Mouse (Mus musculus): ENCODE measurements around the gene Pkn3. TPM values are rescaled to one million over a fixed set of nuclear protein-coding genes. Genes with fewer than 3 reads are reported as not detected.
"Not testable (repeated sequence)": the region's sequence is repeated elsewhere in the genome, so short reads cannot be mapped to it uniquely, and the experiment has no call there.

Pkn3 gene
- polyA plus RNA-seq, 1 experiment from 2014 or later, result 5.6 TPM

GRCm38 (mm10) chr2:30047127-30047526 is 30.4 kb upstream of the Pkn3 start:
- H3K9ac ChIP-seq (ENCODE audit: low read depth, low read length), result no peak overlapping the region
- no peaks in the 10 kb centered on the region for H3K9me3 ChIP-seq (ENCODE audit: control insufficient read depth, low read length)
- H3K4me1 ChIP-seq (ENCODE audit: control insufficient read depth, insufficient read depth, low read length), result peaks cover 9% of the 10 kb centered on the region; the same call in 1 of the 2 replicates
- WGBS, result 94% methylated on average over 6 of the region's 6 CpGs
- H3K4me3 ChIP-seq (ENCODE audit: low read depth, low read length), result no peak overlapping the region
- H3K27ac ChIP-seq (replicated peaks; ENCODE audit: low read depth, low read length), result no peak overlapping the region
- no peak overlapping the region for H3K4me2 ChIP-seq (ENCODE audit: low read depth, low read length)
- H3K36me3 ChIP-seq (ENCODE audit: control insufficient read depth, insufficient read depth, low read length), result peaks cover 6% of the 10 kb centered on the region; the same call in 1 of the 2 replicates
- no peaks in the 10 kb centered on the region for H3K27me3 ChIP-seq (replicated peaks; ENCODE audit: control insufficient read depth, insufficient read depth, low read length)
- ATAC-seq (ENCODE audit: low read depth), result no peak
- DNase-seq (ENCODE audit: low spot score), result no peak

GRCm38 (mm10) chr2:30048101-30048501 is 29.4 kb upstream of the Pkn3 start:
- Histone ChIP-seq H3K4me3 (ENCODE audit: low read depth, low read length) (peak overlapping the region; percentile 69), H3K9ac (ENCODE audit: low read depth, low read length) (peak overlapping the region; percentile 75), H3K4me2 (ENCODE audit: low read depth, low read length) (peak overlapping the region; percentile 69), H3K4me1 (ENCODE audit: control insufficient read depth, insufficient read depth, low read length) (peaks cover 9% of the 10 kb centered on the region; the same call in 1 of the 2 replicates), H3K27me3 (replicated peaks; ENCODE audit: control insufficient read depth, insufficient read depth, low read length) (no peaks in the 10 kb centered on the region), H3K9me3 (ENCODE audit: control insufficient read depth, low read length) (no peaks in the 10 kb centered on the region), H3K36me3 (ENCODE audit: control insufficient read depth, insufficient read depth, low read length) (peaks cover 6% of the 10 kb centered on the region; the same call in 1 of the 2 replicates), H3K27ac (replicated peaks; ENCODE audit: low read depth, low read length) (peak overlapping the region; percentile 94; the same call in 1 of the 2 replicates)
- no peak for DNase-seq (ENCODE audit: low spot score)
- ATAC-seq (ENCODE audit: low read depth), result no peak
- 61% methylated on average over 11 of the region's 11 CpGs for WGBS

GRCm38 (mm10) chr2:30048699-30049388 is 28.6 kb upstream of the Pkn3 start, which contains the start of gene Wdr34:
Gene Wdr34, minus strand, starts transcription at chr2:30048881.
- WGBS, result 1% methylated on average over 42 of the region's 54 CpGs
- peak within 1 kb of the TSS; percentile 69 for H3K4me3 ChIP-seq (ENCODE audit: low read depth, low read length)
- H3K9ac ChIP-seq (ENCODE audit: low read depth, low read length), result peak within 1 kb of the TSS; percentile 75
- no peaks in the 10 kb centered on the region for H3K9me3 ChIP-seq (ENCODE audit: control insufficient read depth, low read length)
- H3K27ac ChIP-seq (replicated peaks; ENCODE audit: low read depth, low read length), result peak within 1 kb of the TSS; percentile 94
- H3K36me3 ChIP-seq (ENCODE audit: control insufficient read depth, insufficient read depth, low read length), result peaks cover 6% of the 10 kb centered on the region; the same call in 1 of the 2 replicates
- H3K4me1 ChIP-seq (ENCODE audit: control insufficient read depth, insufficient read depth, low read length), result peaks cover 9% of the 10 kb centered on the region; the same call in 1 of the 2 replicates
- ATAC-seq (ENCODE audit: low read depth), result peak; percentile 96
- H3K27me3 ChIP-seq (replicated peaks; ENCODE audit: control insufficient read depth, insufficient read depth, low read length), result no peaks in the 10 kb centered on the region
- peak within 1 kb of the TSS; percentile 69 for H3K4me2 ChIP-seq (ENCODE audit: low read depth, low read length)
- peak; percentile 97 for DNase-seq (ENCODE audit: low spot score)

- 81% methylated on average over 3 of the region's 3 CpGs for WGBS
- Histone ChIP-seq H3K9ac (ENCODE audit: low read depth, low read length) (no peak overlapping the region), H3K27ac (replicated peaks; ENCODE audit: low read depth, low read length) (no peak overlapping the region), H3K4me2 (ENCODE audit: low read depth, low read length) (no peak overlapping the region), H3K4me3 (ENCODE audit: low read depth, low read length) (no peak overlapping the region), H3K36me3 (ENCODE audit: control insufficient read depth, insufficient read depth, low read length) (peaks cover 6% of the 10 kb centered on the region; the same call in 1 of the 2 replicates), H3K27me3 (replicated peaks; ENCODE audit: control insufficient read depth, insufficient read depth, low read length) (no peaks in the 10 kb centered on the region), H3K9me3 (ENCODE audit: control insufficient read depth, low read length) (no peaks in the 10 kb centered on the region), H3K4me1 (ENCODE audit: control insufficient read depth, insufficient read depth, low read length) (peaks cover 9% of the 10 kb centered on the region; the same call in 1 of the 2 replicates)
- DNase-seq (ENCODE audit: low spot score) (no peak), ATAC-seq (ENCODE audit: low read depth) (no peak)
Measured at GRCm38 (mm10) chr2:30049831-30050230, 27.7 kb upstream of the Pkn3 start.

GRCm38 (mm10) chr2:30051992-30052761 is 25.3 kb upstream of the Pkn3 start:
- ATAC-seq (ENCODE audit: low read depth) (no peak), DNase-seq (ENCODE audit: low spot score) (no peak)
- H3K4me3 ChIP-seq (ENCODE audit: low read depth, low read length), result no peak overlapping the region
- H3K27ac ChIP-seq (replicated peaks; ENCODE audit: low read depth, low read length), result no peak overlapping the region
- H3K9me3 ChIP-seq (ENCODE audit: control insufficient read depth, low read length), result no peaks in the 10 kb centered on the region
- no peak overlapping the region for H3K9ac ChIP-seq (ENCODE audit: low read depth, low read length)
- no peaks in the 10 kb centered on the region for H3K36me3 ChIP-seq (ENCODE audit: control insufficient read depth, insufficient read depth, low read length)
- 44% methylated on average over 6 of the region's 6 CpGs for WGBS
- no peaks in the 10 kb centered on the region for H3K27me3 ChIP-seq (replicated peaks; ENCODE audit: control insufficient read depth, insufficient read depth, low read length)
- no peak overlapping the region for H3K4me2 ChIP-seq (ENCODE audit: low read depth, low read length)
- peaks cover 9% of the 10 kb centered on the region; the same call in 1 of the 2 replicates for H3K4me1 ChIP-seq (ENCODE audit: control insufficient read depth, insufficient read depth, low read length)

- not testable (repeated sequence) for H3K27me3 ChIP-seq (replicated peaks; ENCODE audit: control insufficient read depth, insufficient read depth, low read length); H3K4me3 ChIP-seq (ENCODE audit: low read depth, low read length); H3K27ac ChIP-seq (replicated peaks; ENCODE audit: low read depth, low read length); ATAC-seq (ENCODE audit: low read depth); H3K36me3 ChIP-seq (ENCODE audit: control insufficient read depth, insufficient read depth, low read length); H3K9me3 ChIP-seq (ENCODE audit: control insufficient read depth, low read length); H3K4me2 ChIP-seq (ENCODE audit: low read depth, low read length); DNase-seq (ENCODE audit: low spot score); H3K9ac ChIP-seq (ENCODE audit: low read depth, low read length); H3K4me1 ChIP-seq (ENCODE audit: control insufficient read depth, insufficient read depth, low read length)
- 91% methylated on average over 3 of the region's 3 CpGs for WGBS
Measured at GRCm38 (mm10) chr2:30055310-30055709, 22.2 kb upstream of the Pkn3 start.

GRCm38 (mm10) chr2:30056736-30057135 is 20.7 kb upstream of the Pkn3 start:
- no peak overlapping the region for H3K4me2 ChIP-seq (ENCODE audit: low read depth, low read length)
- H3K9ac ChIP-seq (ENCODE audit: low read depth, low read length), result no peak overlapping the region
- no peaks in the 10 kb centered on the region for H3K4me1 ChIP-seq (ENCODE audit: control insufficient read depth, insufficient read depth, low read length)
- WGBS, result 79% methylated on average over 3 of the region's 3 CpGs
- no peak overlapping the region for H3K4me3 ChIP-seq (ENCODE audit: low read depth, low read length)
- no peaks in the 10 kb centered on the region for H3K36me3 ChIP-seq (ENCODE audit: control insufficient read depth, insufficient read depth, low read length)
- no peaks in the 10 kb centered on the region for H3K9me3 ChIP-seq (ENCODE audit: control insufficient read depth, low read length)
- no peak for DNase-seq (ENCODE audit: low spot score)
- no peak overlapping the region for H3K27ac ChIP-seq (replicated peaks; ENCODE audit: low read depth, low read length)
- no peak for ATAC-seq (ENCODE audit: low read depth)
- no peaks in the 10 kb centered on the region for H3K27me3 ChIP-seq (replicated peaks; ENCODE audit: control insufficient read depth, insufficient read depth, low read length)

GRCm38 (mm10) chr2:30057223-30057904 is 20.1 kb upstream of the Pkn3 start, which contains the start of gene Set:
Gene Set, plus strand, starts transcription at chr2:30057378.
- Histone ChIP-seq H3K27ac (replicated peaks; ENCODE audit: low read depth, low read length) (no peak within 1 kb of the TSS), H3K9ac (ENCODE audit: low read depth, low read length) (no peak within 1 kb of the TSS), H3K4me3 (ENCODE audit: low read depth, low read length) (no peak within 1 kb of the TSS), H3K36me3 (ENCODE audit: control insufficient read depth, insufficient read depth, low read length) (no peaks in the 10 kb centered on the region), H3K27me3 (replicated peaks; ENCODE audit: control insufficient read depth, insufficient read depth, low read length) (no peaks in the 10 kb centered on the region), H3K4me1 (ENCODE audit: control insufficient read depth, insufficient read depth, low read length) (no peaks in the 10 kb centered on the region), H3K9me3 (ENCODE audit: control insufficient read depth, low read length) (no peaks in the 10 kb centered on the region), H3K4me2 (ENCODE audit: low read depth, low read length) (no peak within 1 kb of the TSS)
- DNase-seq (ENCODE audit: low spot score) (peak; percentile 36), ATAC-seq (ENCODE audit: low read depth) (no peak)
- WGBS, result 44% methylated on average over 12 of the region's 12 CpGs
